Mouse (Mus musculus) kidney, postnatal 36 days (tissue): ENCODE data around the gene Mpzl2.

ENCODE experiments used
- DNase-seq, 2 experiments: peaks; one replicate each; pipeline ENCODE4 v3.0.0; 2021 to 2022; ENCODE audit warnings: mixed read lengths in 2 of 2

The Mpzl2 gene

DNA sequence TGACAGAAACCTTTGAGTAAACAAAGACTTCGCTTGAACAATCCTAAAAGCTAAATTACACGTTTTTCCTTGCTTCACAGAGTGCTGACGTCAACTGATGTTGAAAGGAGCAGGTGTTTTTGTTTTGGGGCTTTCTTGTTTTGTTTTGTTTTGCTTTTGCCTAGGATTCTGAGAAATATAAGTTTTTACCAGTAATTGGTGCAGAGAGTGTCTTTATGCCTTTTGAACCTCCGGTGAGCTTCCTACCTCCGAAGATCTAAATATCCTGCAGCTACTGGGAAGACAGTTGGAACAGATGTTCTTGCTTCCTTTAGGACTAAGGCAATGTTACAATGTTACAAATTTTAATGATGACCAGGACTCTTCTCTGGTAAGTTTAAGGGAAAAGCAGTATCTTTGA, at the start of gene Mpzl2:
Mpzl2 (plus strand) TSS at position 301 of the 400 bp plus-strand sequence.
- no peak for DNase-seq

DNA sequence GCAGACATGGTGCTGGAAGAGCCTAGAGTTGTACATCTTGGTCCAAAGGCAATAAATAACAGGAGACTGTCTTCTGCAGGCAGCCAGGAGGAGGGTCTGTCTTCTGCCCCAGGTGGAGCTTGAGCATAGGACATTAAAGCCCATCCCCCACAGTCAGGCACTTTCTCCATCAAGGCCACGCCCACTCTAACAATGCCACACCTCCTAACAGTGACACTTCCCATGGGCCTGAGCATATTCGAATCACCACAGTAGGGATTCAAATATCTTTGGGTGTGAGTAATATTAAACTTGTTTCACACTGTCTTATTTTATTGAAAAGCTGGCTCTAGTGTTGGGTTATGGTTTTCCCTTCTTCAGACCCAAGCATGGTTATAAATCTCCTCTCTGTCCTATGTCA, 47.8 kb upstream of the Mpzl2 start:
- no peak for DNase-seq

DNA sequence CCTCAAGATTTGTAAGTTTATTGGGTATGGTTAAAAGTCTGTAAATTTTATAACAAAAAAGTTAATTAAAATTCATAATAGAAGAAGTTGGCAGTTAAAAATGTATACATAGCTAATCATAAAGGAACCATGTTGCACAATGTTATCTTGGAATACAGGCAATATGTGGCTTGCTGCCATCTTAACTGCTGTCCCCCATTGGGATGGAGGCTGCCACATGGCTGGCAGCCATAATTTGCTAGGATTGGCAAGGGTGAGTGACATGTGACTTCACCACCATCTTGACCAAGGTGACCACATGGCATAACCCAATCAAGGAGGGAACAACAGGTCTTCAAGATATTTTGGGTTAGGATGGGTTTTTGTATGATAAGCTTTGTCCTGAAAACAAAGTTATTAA, 47.3 kb upstream of the Mpzl2 start:
- no peak for DNase-seq

DNA sequence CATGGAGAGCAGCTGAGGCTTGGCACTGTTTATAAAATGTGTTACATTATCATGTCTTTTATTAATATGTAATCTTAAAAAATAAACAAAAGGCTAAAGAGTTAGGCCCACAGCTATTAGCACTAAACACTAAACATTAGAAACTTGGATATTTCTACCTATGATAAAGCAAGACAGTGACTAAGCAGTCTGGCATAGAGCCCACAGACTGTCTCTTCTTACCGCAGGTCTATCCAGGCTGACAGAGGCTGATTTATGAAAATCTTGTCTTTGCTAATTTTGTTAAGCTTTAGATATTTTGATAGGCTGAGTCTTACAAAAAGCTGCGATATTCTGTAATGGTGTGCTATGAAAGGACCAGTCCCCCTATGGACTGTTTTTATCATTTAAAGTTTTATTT, 46.3 kb upstream of the Mpzl2 start:
- DNase-seq: no peak

DNA sequence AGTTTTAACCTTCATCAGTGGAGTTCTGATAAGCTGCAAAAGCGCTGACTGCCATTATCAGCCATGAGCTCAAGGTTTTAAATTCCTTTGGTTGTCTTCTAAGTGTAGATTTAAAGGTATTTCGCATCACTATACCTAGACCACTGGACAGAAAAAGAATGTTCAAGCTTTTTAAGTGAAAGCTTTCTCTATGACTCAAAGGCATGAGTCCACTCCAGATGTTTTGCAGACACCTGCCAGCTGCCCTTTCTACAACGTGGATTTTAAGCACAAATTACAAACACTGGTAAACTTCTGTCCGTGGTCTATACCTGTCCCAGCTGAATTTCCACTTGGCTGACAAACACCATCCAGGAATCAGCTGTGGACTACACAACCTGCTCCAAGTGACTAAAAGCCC, 44.6 kb upstream of the Mpzl2 start:
- DNase-seq: no peak

DNA sequence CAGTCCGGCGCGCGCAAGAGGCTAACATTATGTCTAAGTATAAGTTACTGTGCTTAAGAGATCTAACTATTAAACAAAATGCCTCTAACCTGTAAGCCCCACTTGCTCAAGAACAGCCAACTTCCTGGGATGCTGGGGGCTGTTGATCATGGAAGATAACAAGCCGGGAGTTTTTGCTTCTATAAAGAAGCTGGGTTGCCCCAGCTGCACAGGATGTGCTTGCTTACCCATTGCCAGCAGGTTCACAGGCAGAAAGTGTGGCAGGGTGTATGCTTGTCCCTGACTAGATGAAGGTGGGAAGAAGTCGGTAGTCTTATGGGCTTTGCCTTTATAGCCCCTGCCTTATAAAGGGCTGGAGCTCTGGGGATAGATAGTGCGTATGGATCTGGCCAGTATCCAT, 43.0 kb upstream of the Mpzl2 start:
- DNase-seq: no peak

DNA sequence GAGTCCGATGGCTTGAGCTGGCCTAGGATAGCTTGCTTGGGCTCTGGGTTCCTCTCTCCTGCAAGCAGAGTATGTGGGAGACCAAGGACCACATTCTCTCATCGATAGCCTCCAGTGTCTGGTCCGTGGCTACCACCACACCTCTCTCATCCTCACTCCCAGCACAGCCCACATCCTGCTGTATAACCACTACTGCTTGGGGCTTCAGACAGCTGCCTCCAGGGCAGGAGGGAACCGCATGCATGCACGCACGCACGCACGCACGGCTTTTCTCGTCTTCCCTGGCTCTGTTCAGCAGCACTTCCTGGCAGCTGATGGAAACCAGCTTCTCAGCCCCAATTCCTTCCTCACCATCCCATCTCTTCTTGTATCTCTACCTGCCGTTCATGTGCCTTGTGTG, 41.5 kb upstream of the Mpzl2 start:
- no peak for DNase-seq

DNA sequence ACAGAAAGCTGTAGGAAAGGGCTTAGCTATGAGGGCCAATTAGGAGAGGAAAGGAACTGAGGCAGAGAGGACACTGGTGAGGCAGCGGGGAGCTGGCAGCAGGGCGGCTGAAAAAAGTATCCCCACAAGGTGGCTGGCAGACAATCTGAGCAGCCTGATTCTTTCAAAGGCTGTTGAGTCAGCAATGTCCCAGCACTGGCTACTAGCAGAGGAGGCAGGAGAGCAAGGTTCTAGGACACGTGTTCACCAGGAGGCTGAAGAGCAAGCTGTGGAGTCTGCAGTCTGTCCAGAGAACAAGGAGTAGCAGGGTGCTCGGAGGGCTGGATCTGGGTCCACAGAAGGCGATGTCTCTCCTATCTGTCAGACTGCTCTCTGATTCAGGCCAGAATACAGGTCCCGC, 40.4 kb upstream of the Mpzl2 start:
- DNase-seq: peak; percentile 64 to 81

DNA sequence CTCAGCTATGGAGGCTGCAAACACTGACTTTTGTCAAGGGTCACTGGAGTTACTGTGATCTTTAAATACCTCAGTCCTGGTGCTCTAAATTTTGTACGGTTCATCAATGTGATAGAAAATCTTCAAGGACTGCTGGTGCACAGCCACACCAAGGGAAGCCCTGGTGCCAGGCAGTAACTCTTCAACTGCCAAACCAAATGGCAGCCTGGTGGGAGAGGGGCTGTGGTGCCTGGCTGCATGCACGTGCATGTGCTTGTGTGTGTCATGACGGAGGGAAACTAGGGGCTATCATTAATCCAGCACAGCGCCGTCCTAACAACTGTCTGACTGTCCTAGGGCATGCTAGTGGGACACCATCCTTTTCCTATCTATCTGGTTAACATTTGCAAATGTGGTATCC, 39.8 kb upstream of the Mpzl2 start:
- DNase-seq: no peak

DNA sequence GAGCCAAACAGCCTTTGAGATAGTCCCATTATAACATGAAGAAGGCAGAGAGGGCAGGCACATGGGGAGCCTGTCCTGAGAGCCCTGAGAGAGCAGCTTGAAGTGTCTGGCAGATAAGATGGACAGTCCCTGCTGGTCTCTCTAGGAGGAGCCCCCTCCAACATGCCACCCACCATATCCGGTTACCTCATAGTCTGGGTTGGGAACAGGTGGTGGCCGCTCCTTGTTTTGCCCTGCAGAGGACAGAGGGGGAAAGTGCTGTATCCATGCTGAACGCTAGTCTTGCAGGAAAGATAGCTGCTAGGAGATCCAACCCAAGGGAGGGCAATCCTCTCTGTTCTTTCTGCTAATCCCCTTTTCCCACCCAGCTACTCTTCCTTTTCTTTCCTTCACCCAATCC, 39.4 kb upstream of the Mpzl2 start:
- DNase-seq: no peak

DNA sequence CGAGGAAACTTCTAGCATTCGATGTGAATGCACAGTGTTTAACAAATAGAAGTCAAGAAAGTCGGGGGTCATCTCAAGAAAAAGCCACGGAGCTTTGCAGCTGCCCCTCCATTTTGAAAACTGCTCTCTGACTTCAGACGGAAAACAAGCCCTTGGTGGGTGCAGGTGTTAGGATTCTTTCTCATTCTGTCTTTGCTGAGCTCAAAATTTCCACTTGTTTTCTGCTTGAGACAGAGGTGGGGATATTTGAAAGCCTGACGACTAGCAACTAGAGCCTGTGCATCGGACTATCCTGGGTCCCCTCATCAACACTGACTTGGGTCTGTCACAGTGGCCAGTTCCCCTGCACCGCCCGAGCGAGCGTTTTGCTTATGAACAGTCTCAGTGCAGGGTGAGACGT, 32.2 kb upstream of the Mpzl2 start:
- no peak for DNase-seq

DNA sequence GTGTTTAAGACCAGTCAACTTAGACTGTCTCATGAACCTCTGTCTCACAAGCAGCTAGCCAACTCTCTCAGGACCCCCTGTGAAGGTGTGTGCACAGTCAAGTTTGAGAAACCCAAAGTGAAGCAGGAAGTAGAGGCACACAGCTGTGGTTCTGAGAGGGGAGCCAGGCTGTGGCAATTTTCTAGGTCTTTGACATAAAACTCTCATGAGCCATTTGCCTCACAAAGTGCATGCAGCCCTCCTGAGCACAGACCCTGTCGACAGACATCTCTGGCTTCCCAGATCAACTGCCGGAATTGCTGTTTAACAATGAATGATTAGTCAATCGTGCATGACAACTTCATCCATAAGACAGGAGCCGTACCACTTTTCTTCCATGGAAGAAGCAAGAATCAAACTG, 31.3 kb upstream of the Mpzl2 start:
- no peak for DNase-seq

DNA sequence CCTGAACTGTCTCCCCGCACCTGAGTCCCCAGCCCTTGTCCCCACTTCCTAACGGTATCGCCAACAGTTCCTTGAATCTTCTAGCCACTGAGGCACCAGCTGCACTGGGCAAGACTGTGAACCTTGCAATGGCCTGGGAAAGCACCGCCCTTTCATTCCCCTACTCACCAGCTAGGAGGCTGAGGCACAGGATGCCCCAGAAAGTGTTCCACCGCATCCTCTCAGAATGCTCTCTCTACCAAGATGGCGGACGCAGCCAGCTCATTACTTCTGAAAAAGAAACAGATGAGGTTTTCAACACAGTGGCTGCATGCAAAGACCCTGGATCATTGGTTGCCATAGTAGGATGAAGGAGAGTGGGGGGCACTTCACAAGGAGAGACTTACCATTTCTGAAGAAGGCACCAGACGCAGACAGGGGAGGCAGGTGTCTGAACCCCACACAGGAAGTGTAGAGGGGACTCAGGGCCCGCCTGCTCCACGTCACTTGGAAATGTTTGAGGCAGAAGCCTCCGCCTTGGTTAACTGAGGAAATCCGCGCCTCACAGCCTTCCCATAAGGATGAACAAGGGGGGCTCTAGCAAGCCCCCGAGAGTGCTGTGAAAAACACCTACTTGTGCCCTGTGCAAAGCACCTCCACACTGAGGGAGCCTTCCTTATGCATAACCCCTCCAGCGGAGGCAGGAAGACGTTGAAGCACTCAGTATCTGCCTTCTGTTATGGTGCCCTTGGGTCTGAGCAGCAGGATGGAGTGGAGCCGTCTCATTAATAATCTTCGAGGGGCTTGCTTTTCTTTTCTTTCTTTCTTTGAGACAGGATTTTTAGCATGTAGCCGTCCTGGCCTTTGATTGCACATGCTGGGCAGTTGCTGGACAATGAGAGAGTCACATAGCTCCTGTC, 30.2 kb upstream of the Mpzl2 start, which contains the start of gene Cd3e:
Cd3e (minus strand) TSS at position 448 of the 899 bp plus-strand sequence.
- no peak for DNase-seq

DNA sequence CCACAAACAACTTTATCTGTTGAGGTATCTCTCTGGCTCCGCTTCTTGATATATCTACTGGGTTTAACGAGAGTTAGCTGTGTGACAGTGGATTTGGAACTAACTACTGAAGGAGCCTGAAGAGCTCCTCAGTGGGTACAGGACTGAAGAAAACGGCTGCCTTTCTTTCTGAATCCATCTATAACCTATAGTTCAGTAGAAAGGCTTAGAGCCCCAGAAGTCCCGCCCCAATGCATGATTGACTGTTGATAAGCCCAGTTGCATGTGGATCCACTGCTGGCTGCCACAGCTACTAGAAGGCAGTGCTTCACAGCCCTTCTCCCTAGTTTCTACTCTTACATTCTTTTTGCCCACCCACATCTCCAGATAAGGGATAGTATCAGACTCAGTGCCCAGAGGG, 29.1 kb upstream of the Mpzl2 start:
- peak in 1 of 2 experiments; percentile 10 for DNase-seq

DNA sequence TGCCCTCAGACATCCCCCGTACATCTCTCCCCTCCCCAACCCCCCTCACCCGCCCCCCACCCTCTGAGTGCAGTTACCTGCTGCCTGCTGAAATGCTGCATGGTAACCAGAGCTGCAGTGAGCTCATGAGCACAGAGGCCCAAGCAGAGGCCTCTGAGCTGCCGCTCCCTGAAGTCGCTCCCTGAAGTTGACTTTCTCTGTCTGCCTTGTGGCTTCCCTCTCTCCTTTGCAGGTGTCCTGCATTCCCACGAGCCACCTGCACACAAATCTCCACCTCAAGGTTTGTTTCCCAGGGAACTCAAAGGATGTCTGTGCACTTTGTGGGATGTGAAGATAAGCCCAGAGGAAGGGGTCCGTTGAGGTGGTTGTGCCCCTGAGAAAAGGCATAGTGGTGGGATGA, 28.3 kb upstream of the Mpzl2 start:
- no peak for DNase-seq

DNA sequence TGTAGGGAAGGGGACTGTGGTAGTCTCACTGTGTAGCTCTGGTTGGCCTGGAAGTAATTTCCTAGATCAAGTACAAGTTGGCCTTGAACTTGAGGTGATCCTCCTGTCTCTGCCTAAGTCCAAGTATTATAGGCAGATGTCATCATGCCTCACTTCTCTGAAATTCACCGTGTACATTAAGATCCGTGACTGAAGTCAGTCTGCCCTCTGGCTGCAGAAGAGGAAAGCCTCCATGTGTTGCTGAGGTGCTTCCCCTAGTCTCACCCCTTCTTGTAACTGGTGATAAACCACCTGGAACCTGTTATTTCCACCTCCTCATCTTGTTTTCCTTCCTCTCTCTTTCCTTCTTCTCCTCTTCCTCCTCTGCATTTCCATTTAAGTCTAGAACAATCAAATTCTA, 24.7 kb upstream of the Mpzl2 start:
- no peak for DNase-seq

DNA sequence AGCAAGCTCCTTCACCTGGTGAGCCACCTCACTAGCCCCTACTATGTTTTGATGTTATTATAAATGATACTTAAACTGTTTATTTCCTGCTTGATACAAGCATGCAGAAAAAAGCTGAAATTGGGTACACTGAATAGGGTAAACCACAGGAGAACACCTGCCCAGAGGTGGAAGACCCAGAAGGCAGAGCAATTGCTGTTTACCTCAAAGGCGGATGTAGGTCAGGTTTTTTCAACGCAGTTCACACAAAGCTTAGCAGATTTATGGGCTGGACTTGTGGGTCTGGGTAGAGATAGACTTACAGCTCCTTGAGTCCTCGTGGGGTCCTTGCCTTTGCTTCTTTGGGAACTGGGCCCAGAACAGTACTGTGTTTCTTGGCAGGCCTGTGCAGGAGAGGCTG, 23.8 kb upstream of the Mpzl2 start:
- DNase-seq: no peak

DNA sequence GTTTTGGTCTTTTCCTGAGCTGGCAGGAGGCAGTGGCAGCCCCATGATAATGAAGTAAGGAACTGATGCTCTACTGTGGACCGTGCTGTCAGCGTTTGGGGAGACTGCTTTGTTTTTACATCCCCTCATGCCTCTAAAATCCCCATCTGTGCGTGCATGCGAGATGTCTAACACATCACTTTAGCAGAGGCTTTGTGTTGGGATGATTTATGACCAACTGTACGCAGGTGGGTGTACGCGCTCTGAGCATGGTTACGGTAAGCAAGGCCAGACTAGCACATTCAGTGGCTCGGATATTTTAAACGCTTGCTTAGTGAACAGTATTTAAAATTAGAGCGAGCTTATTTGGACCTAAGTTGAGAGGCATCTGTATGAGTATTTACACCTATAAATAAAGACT, 21.6 kb upstream of the Mpzl2 start:
- DNase-seq: no peak

DNA sequence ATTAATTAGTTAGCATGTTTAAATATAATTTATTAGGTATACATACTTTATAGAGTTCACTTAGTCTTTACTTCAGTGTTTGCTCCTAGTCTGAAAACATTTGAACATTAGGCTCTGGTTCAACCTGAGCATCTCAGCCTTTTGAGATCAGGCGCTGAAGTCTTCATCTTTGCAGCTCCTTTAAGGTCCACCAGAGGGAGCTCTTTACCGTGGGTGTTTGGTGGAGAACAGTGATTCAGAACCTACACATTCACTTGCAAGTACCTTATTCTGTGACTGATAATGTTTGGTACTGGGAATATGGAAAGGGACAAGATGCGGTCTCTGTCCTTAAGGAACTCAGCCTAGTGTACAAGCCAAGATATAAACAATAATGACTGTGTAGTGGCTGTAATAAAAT, 16.8 kb upstream of the Mpzl2 start:
- DNase-seq: peak; percentile 53 to 77

DNA sequence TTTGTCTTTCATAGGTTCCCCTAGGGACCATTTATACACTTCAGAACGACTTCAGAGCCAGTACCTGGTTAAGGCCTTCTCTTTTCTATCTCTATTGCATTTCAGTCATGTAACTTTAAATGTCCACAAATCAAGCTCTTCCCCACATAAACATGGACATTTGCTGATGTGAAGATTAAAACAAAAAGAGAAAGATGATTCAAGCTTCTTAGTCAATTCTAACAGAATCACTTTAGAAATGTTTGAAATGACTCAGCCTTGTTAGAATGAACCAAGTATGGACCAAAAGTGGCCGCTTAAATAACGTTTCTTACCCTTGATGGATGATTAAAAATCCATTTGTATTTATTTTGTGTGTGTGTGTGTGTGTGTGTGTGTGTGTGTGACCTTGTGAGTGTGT, 16.0 kb upstream of the Mpzl2 start:
- DNase-seq: no peak

DNA sequence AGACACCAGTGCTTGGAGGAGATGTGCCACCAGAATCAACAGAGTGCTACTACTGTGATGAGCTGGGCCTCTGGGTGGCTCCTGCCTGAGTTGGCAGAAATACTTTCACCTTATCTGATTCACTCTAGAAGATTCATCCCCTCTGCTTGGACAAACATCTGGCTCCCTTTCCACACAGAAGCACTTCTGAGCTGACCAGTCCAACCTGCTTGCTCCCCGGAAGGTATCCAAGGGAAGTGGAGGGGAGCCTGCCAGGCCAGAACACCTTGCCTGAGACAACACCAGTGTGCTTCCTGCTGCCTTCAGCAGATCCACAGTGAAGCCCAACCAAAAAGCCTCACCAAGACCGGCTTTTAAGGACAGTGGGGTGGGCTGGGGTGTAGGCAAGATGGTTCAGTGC, 15.4 kb upstream of the Mpzl2 start:
- DNase-seq: no peak

DNA sequence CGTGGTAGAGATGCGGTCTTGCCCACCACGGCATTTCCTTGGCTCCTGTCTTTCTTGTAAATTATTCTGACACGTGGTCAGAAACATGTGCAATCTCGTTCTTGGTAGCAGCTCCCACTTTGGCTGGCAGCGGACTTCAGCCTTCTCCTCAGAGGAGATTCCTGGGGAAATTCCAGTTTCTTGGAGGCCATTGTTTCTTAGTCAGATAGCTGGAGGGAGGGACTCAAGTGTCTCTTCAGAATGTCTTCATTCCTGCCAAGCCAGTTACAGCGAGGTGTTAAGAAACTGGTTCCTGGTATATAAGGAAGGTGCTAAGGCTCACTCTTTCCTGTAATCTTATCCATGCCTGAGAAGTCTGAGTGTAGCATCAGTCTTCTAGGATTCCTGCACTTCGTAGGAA, 12.2 kb upstream of the Mpzl2 start:
- DNase-seq: no peak

DNA sequence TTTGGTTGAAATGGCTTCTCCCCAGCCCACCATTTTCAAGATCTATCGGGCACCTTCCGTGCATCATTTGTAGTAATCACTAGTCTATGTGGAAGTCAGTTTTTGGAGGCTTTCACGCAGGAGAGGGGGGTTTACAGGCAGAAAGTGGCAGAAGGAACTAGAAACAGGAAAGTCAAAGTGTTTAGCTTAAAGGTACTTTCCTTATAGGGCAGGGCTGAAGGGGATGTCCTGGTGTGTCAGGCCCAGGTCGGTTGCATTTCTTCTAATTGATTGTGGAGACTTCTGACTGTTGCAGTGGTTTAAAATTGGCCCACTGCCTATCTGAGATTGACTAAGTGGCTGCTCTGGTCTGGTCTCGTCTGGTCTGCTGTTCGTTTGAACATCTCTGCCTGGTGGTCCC, 9.3 kb upstream of the Mpzl2 start:
- no peak for DNase-seq

DNA sequence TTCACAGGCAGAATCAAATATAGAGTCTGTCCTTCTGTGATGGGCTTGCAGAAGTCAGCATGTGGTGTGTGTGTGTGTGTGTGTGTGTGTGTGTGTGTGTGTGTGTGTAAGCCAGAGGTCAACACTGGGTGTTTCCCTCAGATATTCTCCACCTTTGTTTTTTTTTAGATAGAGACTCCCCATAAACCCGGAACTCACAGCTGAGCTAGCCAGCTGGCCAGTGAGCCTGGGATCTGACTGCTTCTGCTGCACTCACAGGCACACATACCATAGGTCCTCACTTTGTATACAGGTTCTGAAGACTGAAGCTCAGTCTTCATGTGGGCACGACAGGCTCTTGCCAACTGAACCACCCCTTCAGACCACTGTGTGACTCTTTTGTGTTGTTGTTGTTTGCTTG, 7.3 kb upstream of the Mpzl2 start:
- no peak for DNase-seq

DNA sequence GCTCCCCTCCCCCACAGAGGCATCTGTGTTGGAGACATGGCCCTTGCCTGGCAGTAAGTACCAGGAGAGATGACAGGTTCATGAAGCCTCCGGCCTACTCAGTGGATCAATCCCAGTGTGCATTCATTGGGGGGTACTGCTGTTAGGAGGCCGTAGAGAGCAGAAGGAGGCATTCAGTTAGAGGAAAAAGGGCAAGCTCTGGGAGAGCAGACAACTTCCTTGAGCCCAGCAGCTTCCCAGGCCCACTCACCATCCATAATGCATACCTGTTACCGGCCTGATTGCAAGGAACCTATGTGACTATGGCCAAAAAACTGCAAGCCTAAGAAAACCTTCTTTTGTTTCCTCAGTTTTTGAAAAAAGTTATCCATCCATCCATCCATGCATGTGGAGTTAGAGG, 5.1 kb upstream of the Mpzl2 start:
- DNase-seq: no peak
